Mouse (Mus musculus) gastrocnemius, postnatal 25 days (tissue): ENCODE results near the gene Plxnb1. TPM values are rescaled to one million over a fixed set of nuclear protein-coding genes. Genes with fewer than 3 reads are reported as not detected.

ENCODE experiments used
- DNase-seq: peaks from one replicate; pipeline ENCODE4 v3.0.0; 2022
- total RNA-seq, 2 experiments: library from RNA; stranded (reverse); gene quantifications; 1 replicate in 1 of 2; 2 replicates in 1 of 2; pipeline ENCODE4 v1.2.3; 2021

Gene Plxnb1
- total RNA-seq, 2 experiments from 2014 or later = 1.0 to 1.7 TPM

DNA sequence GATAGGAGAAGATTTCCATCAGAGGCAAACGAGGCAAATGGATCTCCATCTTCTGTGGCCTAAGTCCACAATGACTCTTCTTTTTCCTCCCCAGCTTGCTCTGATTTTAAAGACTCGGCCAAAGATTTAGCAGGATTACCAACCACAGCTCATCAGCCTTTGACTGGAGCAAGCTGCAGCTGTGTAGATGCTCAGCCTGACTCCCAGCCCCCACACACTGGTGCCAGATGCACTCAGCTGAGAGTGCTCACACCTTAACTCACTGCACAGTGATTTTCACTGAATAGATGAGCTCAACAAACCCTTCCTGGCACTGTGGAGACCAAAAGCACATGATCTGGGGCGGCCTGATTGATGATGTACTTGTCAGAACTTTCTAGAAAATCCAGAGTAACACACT lies 66.8 kb downstream of the Plxnb1 start, which contains the start of gene Fbxw21:
Gene Fbxw21 (minus strand): TSS at position 101 of the 400 bp plus-strand sequence.
- no peak for DNase-seq

DNA sequence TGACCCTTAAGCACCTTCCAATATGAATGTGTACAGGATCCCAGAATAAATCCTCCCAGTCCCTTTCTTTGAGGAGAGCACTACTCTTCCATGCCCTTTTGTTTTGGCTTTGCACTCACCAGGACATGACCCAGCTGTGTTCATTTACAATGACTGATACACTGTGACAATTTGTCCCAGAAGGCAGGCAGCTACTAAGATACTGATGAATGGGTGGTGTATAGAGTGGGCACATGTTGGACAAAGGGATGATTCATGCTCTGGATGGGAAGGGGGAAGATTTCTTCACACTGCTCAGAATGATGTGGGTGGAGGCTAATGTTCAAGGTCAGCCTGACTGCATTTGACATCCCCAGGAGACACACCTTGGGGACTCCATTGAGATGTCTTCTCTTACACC lies 72.1 kb downstream of the Plxnb1 start:
- no peak for DNase-seq

Other genes with a start within 250 kb of the Plxnb1 start
- gene Slc26a6, start 242.1 kb upstream of the Plxnb1 start, total RNA-seq = 10 to 100 TPM; 12.0 to 16.7 TPM
- gene Tmem89, start 180.8 kb upstream of the Plxnb1 start, total RNA-seq = not detected
- gene Uqcrc1, start 158.8 kb upstream of the Plxnb1 start, total RNA-seq = 1,000 to 10,000 TPM; 1,091 to 1,107 TPM
- gene Col7a1, start 141.8 kb upstream of the Plxnb1 start, total RNA-seq = 1 to 10 TPM; 1.6 to 3.5 TPM
- under 1 TPM; 0.23 to 0.24 TPM for gene Ucn2, start 109.4 kb upstream of the Plxnb1 start, total RNA-seq
- gene Pfkfb4, start 103.6 kb upstream of the Plxnb1 start, total RNA-seq = 10 to 100 TPM; 20.4 to 32.4 TPM
- gene Shisa5, start 56.8 kb upstream of the Plxnb1 start, total RNA-seq = 10 to 100 TPM; 12.9 to 21.6 TPM
- 10 to 100 TPM in 1 of 2 experiments, 1 to 10 TPM in 1; 9.7 to 10.5 TPM for gene Trex1, start 35.7 kb upstream of the Plxnb1 start, total RNA-seq
- 1 to 10 TPM; 7.9 to 8.4 TPM for gene Atrip, start 21.3 kb upstream of the Plxnb1 start, total RNA-seq
- gene Ccdc51, start 12.9 kb upstream of the Plxnb1 start, total RNA-seq = 1 to 10 TPM; 6.9 to 7.5 TPM
- gene Tma7, start 12.8 kb upstream of the Plxnb1 start, total RNA-seq = 100 to 1,000 TPM; 238 to 253 TPM
- not detected for gene Fbxw21, start 66.7 kb downstream of the Plxnb1 start, total RNA-seq
- gene Fbxw13, start 100.6 kb downstream of the Plxnb1 start, total RNA-seq = not detected
- not detected for gene Fbxw20, start 139.4 kb downstream of the Plxnb1 start, total RNA-seq
- not detected for gene Fbxw14, start 192.3 kb downstream of the Plxnb1 start, total RNA-seq
- gene Fbxw28, start 244.3 kb downstream of the Plxnb1 start, total RNA-seq = not detected